9 mouse cellular contexts compared by ENCODE assay signal in genomic region chr4:116649411-116649810, GRCm38 (mm10). TPM values are rescaled to one million over a fixed set of nuclear protein-coding genes. Genes with fewer than 3 reads are reported as not detected.
DNase-seq lines count a peak whose midpoint lies in the region; ATAC-seq lines count a peak whose summit lies in the region.
"Had no signal": no experiment of that assay in that cellular context is flagged by ENCODE, and none has a peak within 500 bp of the region (broad histone marks: within the 10 kb centered on the region; RNA-seq: fewer than 3 reads in every experiment).

No protein-coding gene starts in this region.

- WGBS in kidney, embryonic 14.5 days: 96% methylated on average over 2 of the region's 2 CpGs
- 93% methylated on average over 2 of the region's 2 CpGs for WGBS in forebrain, embryonic 13.5 days
- 91% methylated on average over 2 of the region's 2 CpGs for WGBS in limb, embryonic 13.5 days
- 96% methylated on average over 2 of the region's 2 CpGs for WGBS in neural tube, embryonic 15.5 days

- H3K27me3 ChIP-seq in kidney, embryonic 14.5 days (ENCODE audit: control insufficient read depth, insufficient read depth, low read length): no peaks in the 10 kb centered on the region
- H3K27me3 ChIP-seq in forebrain, embryonic 13.5 days: no peaks in the 10 kb centered on the region
- H3K27me3 ChIP-seq in limb, embryonic 13.5 days: no peaks in the 10 kb centered on the region
- H3K27me3 ChIP-seq in neural tube, embryonic 15.5 days (replicated peaks): no peaks in the 10 kb centered on the region

- H3K9ac ChIP-seq in kidney, embryonic 14.5 days (ENCODE audit: low read depth, low read length): no peak overlapping the region
- H3K9ac ChIP-seq in forebrain, embryonic 13.5 days: no peak overlapping the region
- H3K9ac ChIP-seq in limb, embryonic 13.5 days: no peak overlapping the region
- no peak overlapping the region for H3K9ac ChIP-seq in neural tube, embryonic 15.5 days (replicated peaks)

- H3K4me2 ChIP-seq in kidney, embryonic 14.5 days (replicated peaks; ENCODE audit: low read depth, low read length): peak overlapping the region; percentile 85
- peak overlapping the region; percentile 86 for H3K4me2 ChIP-seq in forebrain, embryonic 13.5 days
- peak overlapping the region; percentile 92 for H3K4me2 ChIP-seq in limb, embryonic 13.5 days (replicated peaks)
- H3K4me2 ChIP-seq in neural tube, embryonic 15.5 days: peak overlapping the region; percentile 83

- no peaks in the 10 kb centered on the region for H3K9me3 ChIP-seq in kidney, embryonic 14.5 days (ENCODE audit: control insufficient read depth, low read length)
- H3K9me3 ChIP-seq in forebrain, embryonic 13.5 days (replicated peaks): no peaks in the 10 kb centered on the region
- no peaks in the 10 kb centered on the region for H3K9me3 ChIP-seq in limb, embryonic 13.5 days
- H3K9me3 ChIP-seq in neural tube, embryonic 15.5 days (replicated peaks): no peaks in the 10 kb centered on the region

- no peak overlapping the region for H3K27ac ChIP-seq in kidney, embryonic 14.5 days (ENCODE audit: low read depth, low read length)
- no peak overlapping the region for H3K27ac ChIP-seq in forebrain, embryonic 13.5 days
- no peak overlapping the region for H3K27ac ChIP-seq in limb, embryonic 13.5 days
- H3K27ac ChIP-seq in neural tube, embryonic 15.5 days (replicated peaks): no peak overlapping the region

- H3K36me3 ChIP-seq in kidney, embryonic 14.5 days (ENCODE audit: control insufficient read depth, insufficient read depth, low read length): peaks cover 38% of the 10 kb centered on the region
- peaks cover 33% of the 10 kb centered on the region for H3K36me3 ChIP-seq in forebrain, embryonic 13.5 days (ENCODE audit: poor library complexity, severe bottlenecking)
- H3K36me3 ChIP-seq in limb, embryonic 13.5 days: peaks cover 49% of the 10 kb centered on the region
- 0 out of 2 replicates have a peak, but pooled peaks cover 7% of the 10 kb centered on the region for H3K36me3 ChIP-seq in neural tube, embryonic 15.5 days

- peak overlapping the region; percentile 98; the same call in 1 of the 2 replicates for H3K4me3 ChIP-seq in kidney, embryonic 14.5 days (ENCODE audit: low read length)
- H3K4me3 ChIP-seq in forebrain, embryonic 13.5 days: peak overlapping the region; percentile 97; the same call in 1 of the 2 replicates
- peak overlapping the region; percentile 92 for H3K4me3 ChIP-seq in limb, embryonic 13.5 days
- no peak overlapping the region for H3K4me3 ChIP-seq in neural tube, embryonic 15.5 days (replicated peaks)

- H3K4me1 ChIP-seq in kidney, embryonic 14.5 days (ENCODE audit: control insufficient read depth, insufficient read depth, low read length): peaks cover 18% of the 10 kb centered on the region
- H3K4me1 ChIP-seq in forebrain, embryonic 13.5 days: peaks cover 43% of the 10 kb centered on the region
- peaks cover 28% of the 10 kb centered on the region for H3K4me1 ChIP-seq in limb, embryonic 13.5 days
- H3K4me1 ChIP-seq in neural tube, embryonic 15.5 days: peaks cover 48% of the 10 kb centered on the region

- DNase-seq in kidney, adult 11 months: no peak
- DNase-seq in cerebellum, adult 18-20 months: no peak
- no peak for DNase-seq in embryo, embryonic 11 days
- DNase-seq: cerebellum, postnatal 25 days had no signal

- no peak for ATAC-seq in kidney, embryonic 14.5 days (ENCODE audit: low FRiP score, low TSS enrichment)
- ATAC-seq in forebrain, embryonic 13.5 days: no peak
- ATAC-seq in limb, embryonic 13.5 days (ENCODE audit: low FRiP score, low read depth): no peak
- ATAC-seq in neural tube, embryonic 15.5 days (ENCODE audit: low FRiP score): no peak
- ATAC-seq in activated CD4-positive, CD25-positive, alpha-beta regulatory T cell, adult 4 months: no peak

RNA-seq across cellular contexts. Expression of gene Akr1a1, which starts 2.1 kb away (rescaled TPM):
- 730 and 751 TPM in 2 replicates for polyA plus RNA-seq in kidney, embryonic 14.5 days (2014; fragmentation: Nextera tagmentation; extraction: Ambion mirVana)
- polyA plus RNA-seq in forebrain, embryonic 13.5 days (2015; fragmentation: Nextera tagmentation; extraction: Ambion mirVana): 657 and 694 TPM in 2 replicates
- polyA plus RNA-seq in limb, embryonic 13.5 days (2015; fragmentation: Nextera tagmentation; extraction: Ambion mirVana): 774 and 800 TPM in 2 replicates
- 717 and 746 TPM in 2 replicates for polyA plus RNA-seq in neural tube, embryonic 15.5 days (2015; fragmentation: Nextera tagmentation; extraction: Ambion mirVana)
- polyA plus RNA-seq in activated CD4-positive, CD25-positive, alpha-beta regulatory T cell, adult 4 months (2017; shearing (Covaris generic)): 100 to 1,000 TPM; 314 to 333 TPM

RNA-seq across cellular contexts. Expression of gene Nasp, which starts 21.7 kb away (rescaled TPM):
- polyA plus RNA-seq in kidney, embryonic 14.5 days (2014; fragmentation: Nextera tagmentation; extraction: Ambion mirVana): 224 and 234 TPM in 2 replicates
- 201 and 217 TPM in 2 replicates for polyA plus RNA-seq in forebrain, embryonic 13.5 days (2015; fragmentation: Nextera tagmentation; extraction: Ambion mirVana)
- polyA plus RNA-seq in limb, embryonic 13.5 days (2015; fragmentation: Nextera tagmentation; extraction: Ambion mirVana): 203 and 211 TPM in 2 replicates
- polyA plus RNA-seq in neural tube, embryonic 15.5 days (2015; fragmentation: Nextera tagmentation; extraction: Ambion mirVana): 79.3 and 93.1 TPM in 2 replicates
- 10 to 100 TPM; 62.2 to 66.1 TPM for polyA plus RNA-seq in activated CD4-positive, CD25-positive, alpha-beta regulatory T cell, adult 4 months (2017; shearing (Covaris generic))

RNA-seq across cellular contexts. Expression of gene Prdx1, which starts 35.9 kb away (rescaled TPM):
- polyA plus RNA-seq in kidney, embryonic 14.5 days (2014; fragmentation: Nextera tagmentation; extraction: Ambion mirVana): 1,503 and 1,977 TPM in 2 replicates
- polyA plus RNA-seq in forebrain, embryonic 13.5 days (2015; fragmentation: Nextera tagmentation; extraction: Ambion mirVana): 809 and 818 TPM in 2 replicates
- 1,184 and 1,195 TPM in 2 replicates for polyA plus RNA-seq in limb, embryonic 13.5 days (2015; fragmentation: Nextera tagmentation; extraction: Ambion mirVana)
- 443 and 606 TPM in 2 replicates for polyA plus RNA-seq in neural tube, embryonic 15.5 days (2015; fragmentation: Nextera tagmentation; extraction: Ambion mirVana)
- polyA plus RNA-seq in activated CD4-positive, CD25-positive, alpha-beta regulatory T cell, adult 4 months (2017; shearing (Covaris generic)): 100 to 1,000 TPM; 840 to 842 TPM

RNA-seq across cellular contexts. Expression of gene Ccdc17, which starts 53.0 kb away (rescaled TPM):
- polyA plus RNA-seq in kidney, embryonic 14.5 days (2014; fragmentation: Nextera tagmentation; extraction: Ambion mirVana): 2.2 and 4.5 TPM in 2 replicates
- 2.9 and 4.5 TPM in 2 replicates for polyA plus RNA-seq in forebrain, embryonic 13.5 days (2015; fragmentation: Nextera tagmentation; extraction: Ambion mirVana)
- polyA plus RNA-seq in limb, embryonic 13.5 days (2015; fragmentation: Nextera tagmentation; extraction: Ambion mirVana): 2.1 and 3.1 TPM in 2 replicates
- 3.0 and 4.5 TPM in 2 replicates for polyA plus RNA-seq in neural tube, embryonic 15.5 days (2015; fragmentation: Nextera tagmentation; extraction: Ambion mirVana)
- 10 to 100 TPM in 1 of 2 experiments, 1 to 10 TPM in 1; 9.2 to 15.3 TPM for polyA plus RNA-seq in activated CD4-positive, CD25-positive, alpha-beta regulatory T cell, adult 4 months (2017; shearing (Covaris generic))

RNA-seq across cellular contexts. Expression of gene Mmachc, which starts 58.8 kb away (rescaled TPM):
- 19.7 and 25.5 TPM in 2 replicates for polyA plus RNA-seq in kidney, embryonic 14.5 days (2014; fragmentation: Nextera tagmentation; extraction: Ambion mirVana)
- polyA plus RNA-seq in forebrain, embryonic 13.5 days (2015; fragmentation: Nextera tagmentation; extraction: Ambion mirVana): 31.4 and 34.2 TPM in 2 replicates
- polyA plus RNA-seq in limb, embryonic 13.5 days (2015; fragmentation: Nextera tagmentation; extraction: Ambion mirVana): 25.0 and 27.1 TPM in 2 replicates
- 20.0 and 22.7 TPM in 2 replicates for polyA plus RNA-seq in neural tube, embryonic 15.5 days (2015; fragmentation: Nextera tagmentation; extraction: Ambion mirVana)
- 1 to 10 TPM; 3.9 to 4.9 TPM for polyA plus RNA-seq in activated CD4-positive, CD25-positive, alpha-beta regulatory T cell, adult 4 months (2017; shearing (Covaris generic))
